Mouse (Mus musculus) heart, adult 2 months (tissue): ENCODE data around the gene Vti1a. TPM values are rescaled to one million over a fixed set of nuclear protein-coding genes. Genes with fewer than 3 reads are reported as not detected.

Experiments used
- DNase-seq, 2 experiments: peaks; one replicate each; pipeline ENCODE4 v3.0.0; 2021
- H3K27ac ChIP-seq: fragments of 200-600 bp; 2 replicates; pipeline ENCODE4 v1.8.1; 2022
- H3K27me3 ChIP-seq: fragments of 200-500 bp; 2 replicates; pipeline ENCODE4 v1.6.1; 2012; ENCODE audit warnings: mild to moderate bottlenecking, low read length, inconsistent platforms, mixed read lengths; ENCODE audit not compliant: control insufficient read depth, insufficient read depth
- H3K36me3 ChIP-seq: fragments of 200-500 bp; 2 replicates; pipeline ENCODE4 v1.6.1; 2012; ENCODE audit warnings: low read length, inconsistent platforms; ENCODE audit not compliant: control insufficient read depth, insufficient read depth
- H3K4me1 ChIP-seq: fragments of 200-500 bp; 2 replicates; pipeline ENCODE4 v1.6.1; 2011; ENCODE audit warnings: low read length; ENCODE audit not compliant: control insufficient read depth, insufficient read depth
- H3K4me3 ChIP-seq: fragments of 200-600 bp; 2 replicates; pipeline ENCODE4 v1.8.1; 2022
- H3K79me2 ChIP-seq: fragments of 200-500 bp; replicated peaks from 2 replicates; pipeline ENCODE4 v1.6.1; 2012; ENCODE audit warnings: mild to moderate bottlenecking, inconsistent platforms, low read length, moderate library complexity, mixed read lengths; ENCODE audit not compliant: control insufficient read depth, insufficient read depth
- H3K9ac ChIP-seq: fragments of 200-500 bp; 2 replicates; pipeline ENCODE4 v1.6.1; 2012; ENCODE audit warnings: low read depth, mild to moderate bottlenecking, control low read depth, inconsistent platforms, low read length, mixed read lengths
- CTCF ChIP-seq: fragments of 200-600 bp; IDR thresholded peaks from 2 replicates; pipeline ENCODE4 v1.8.1; 2022; ENCODE audit warnings: antibody characterized with exemption, mild to moderate bottlenecking, moderate library complexity
- EP300 ChIP-seq: fragments of 200-500 bp; IDR thresholded peaks from 2 replicates; pipeline ENCODE4 v1.6.1; 2011; ENCODE audit warnings: low read depth, low read length, control low read depth; ENCODE audit not compliant: insufficient read depth
- POLR2A ChIP-seq: fragments of 200-500 bp; IDR thresholded peaks from 2 replicates; pipeline ENCODE4 v1.6.1; 2011; ENCODE audit warnings: mild to moderate bottlenecking, low read depth, low read length, control low read depth; ENCODE audit not compliant: insufficient read depth
- WGBS: fragments of 180-500 bp; shearing (Covaris S2); methylation state at CpG from one replicate; pipeline ENCODE4 v1.1.7; 2018; 5-methylcytosine and 5-hydroxymethylcytosine counted together
- intact Hi-C: fragments of 180-260 bp; cut with DNase I; formaldehyde crosslinking; loops from one replicate; pipeline ENCODE4 v1.15.1; 2025
- polyA plus RNA-seq: library from polyadenylated mRNA; depleted of rRNA; stranded (reverse); fragments of >200 nt; gene quantifications from 2 replicates; pipeline ENCODE4 v1.2.3, GENCODE M21; 2012
- total RNA-seq, 2 experiments: library from RNA; stranded (reverse); gene quantifications; 2 replicates each; pipeline ENCODE4 v1.2.3; 2021

Vti1a gene
- total and polyA plus RNA-seq, 3 experiments, result 6.2 to 16.3 (median 15.6) TPM

GRCm38 (mm10) chr19:55608858-55609375 lies 292.8 kb downstream of the Vti1a start:
- H3K79me2 ChIP-seq, result no peaks in the 10 kb centered on the region
- no peaks in the 10 kb centered on the region for H3K36me3 ChIP-seq
- intact Hi-C loops, result no loop called here
- no peak for TF ChIP-seq POLR2A
- no peak for TF ChIP-seq EP300
- no peak for TF ChIP-seq CTCF
- no peak overlapping the region for H3K9ac ChIP-seq
- no peaks in the 10 kb centered on the region for H3K4me1 ChIP-seq
- H3K27ac ChIP-seq, result no peak overlapping the region
- H3K27me3 ChIP-seq, result no peaks in the 10 kb centered on the region
- DNase-seq, result no peak
- whole genome bisulfite sequencing, result 92% methylated on average over 14 of the region's 14 CpGs
- H3K4me3 ChIP-seq, result no peak overlapping the region

DNA sequence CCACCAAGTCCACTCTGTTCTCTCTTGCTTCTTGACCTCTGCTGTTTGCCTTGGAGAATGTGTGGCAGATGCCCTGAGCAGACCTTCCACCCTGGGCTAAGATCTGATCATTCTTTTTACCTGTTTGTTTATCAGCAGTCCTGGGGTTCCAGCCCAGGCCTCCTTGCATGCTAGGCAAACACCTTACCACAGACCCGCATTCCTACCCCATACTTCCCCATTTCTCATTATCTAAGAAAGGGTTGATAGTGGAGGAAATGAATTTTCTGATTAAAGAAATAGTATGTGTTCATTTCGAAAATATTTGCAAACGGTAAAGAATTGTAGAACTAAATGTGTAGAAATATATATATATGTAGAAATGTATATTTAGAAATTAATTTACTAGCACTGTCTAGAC lies 293.7 kb downstream of the Vti1a start:
- H3K36me3 ChIP-seq, result no peaks in the 10 kb centered on the region
- DNase-seq, result no peak
- H3K79me2 ChIP-seq, result no peaks in the 10 kb centered on the region
- H3K4me3 ChIP-seq, result no peak overlapping the region
- no peaks in the 10 kb centered on the region for H3K27me3 ChIP-seq
- no peak for TF ChIP-seq EP300
- TF ChIP-seq CTCF, result no peak
- no peak for TF ChIP-seq POLR2A
- no peaks in the 10 kb centered on the region for H3K4me1 ChIP-seq
- H3K9ac ChIP-seq, result no peak overlapping the region
- WGBS, result 78% methylated on average over 3 of the region's 3 CpGs
- intact Hi-C loops, result no loop called here
- no peak overlapping the region for H3K27ac ChIP-seq

DNA sequence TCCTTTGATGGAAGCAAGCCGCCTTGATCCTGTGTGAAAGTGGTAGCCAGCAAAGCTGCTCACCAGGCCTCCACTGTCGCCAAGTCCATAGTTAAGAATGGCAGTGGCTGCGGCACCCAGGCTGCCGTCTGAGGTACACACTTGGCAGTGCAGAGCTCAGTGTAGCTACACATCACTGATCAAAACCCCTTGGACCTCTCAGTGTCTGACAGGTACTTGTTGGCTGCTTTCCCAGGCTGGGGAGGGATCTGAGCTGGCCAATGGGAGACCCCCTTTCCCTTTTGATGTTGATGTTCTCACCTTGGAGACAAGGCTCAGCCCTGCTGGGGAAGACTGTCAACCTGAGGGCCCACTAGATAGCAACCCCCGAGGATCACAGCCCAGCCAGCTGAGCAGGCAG lies 299.6 kb downstream of the Vti1a start:
- H3K9ac ChIP-seq, result no peak overlapping the region
- intact Hi-C loops, result no loop called here
- H3K36me3 ChIP-seq, result no peaks in the 10 kb centered on the region
- H3K27ac ChIP-seq, result no peak overlapping the region
- no peak overlapping the region for H3K4me3 ChIP-seq
- peaks cover 2% of the 10 kb centered on the region; the same call in 1 of the 2 replicates for H3K4me1 ChIP-seq
- WGBS, result 90% methylated on average over 5 of the region's 5 CpGs
- DNase-seq, result no peak
- no peaks in the 10 kb centered on the region for H3K79me2 ChIP-seq
- no peaks in the 10 kb centered on the region for H3K27me3 ChIP-seq
- TF ChIP-seq POLR2A (no peak), EP300 (no peak)

- intact Hi-C loops, result no loop called here
- no peaks in the 10 kb centered on the region for H3K36me3 ChIP-seq
- 68% methylated on average over 7 of the region's 7 CpGs for WGBS
- no peak overlapping the region for H3K27ac ChIP-seq
- peak in 1 of 2 experiments; percentile 16 for DNase-seq
- H3K4me3 ChIP-seq, result no peak overlapping the region
- H3K9ac ChIP-seq, result no peak overlapping the region
- TF ChIP-seq CTCF (no peak), POLR2A (no peak), EP300 (0 out of 2 replicates have a peak, but pooled peaks have one; percentile 12)
- no peaks in the 10 kb centered on the region for H3K79me2 ChIP-seq
- H3K4me1 ChIP-seq, result peaks cover 2% of the 10 kb centered on the region; the same call in 1 of the 2 replicates
- no peaks in the 10 kb centered on the region for H3K27me3 ChIP-seq
Observed at GRCm38 (mm10) chr19:55616276-55616675, 300.2 kb downstream of the Vti1a start.

DNA sequence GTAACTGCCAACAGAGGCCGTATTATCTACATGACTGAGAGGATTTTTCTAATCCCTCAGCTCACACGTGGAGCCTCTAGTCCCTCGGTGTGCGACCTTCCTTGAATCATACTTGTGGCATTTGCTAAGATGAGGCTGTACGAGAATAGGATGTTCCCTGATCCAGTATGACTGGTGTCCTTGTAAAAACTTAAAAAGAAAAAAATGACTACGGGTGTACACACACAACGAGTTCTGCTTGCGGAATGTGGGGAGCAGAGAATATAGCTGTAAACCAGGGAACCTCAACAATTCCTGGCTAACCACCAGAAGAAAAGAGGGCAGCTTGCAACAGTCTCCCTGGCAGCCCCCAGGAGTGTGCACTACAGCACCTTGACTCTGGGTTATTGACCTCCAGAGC lies 300.8 kb downstream of the Vti1a start:
- H3K9ac ChIP-seq, result no peak overlapping the region
- H3K4me1 ChIP-seq, result peaks cover 2% of the 10 kb centered on the region; the same call in 1 of the 2 replicates
- H3K79me2 ChIP-seq, result no peaks in the 10 kb centered on the region
- TF ChIP-seq CTCF, result no peak
- no peak for TF ChIP-seq EP300
- TF ChIP-seq POLR2A, result no peak
- H3K36me3 ChIP-seq, result no peaks in the 10 kb centered on the region
- no peak overlapping the region for H3K27ac ChIP-seq
- no peak overlapping the region for H3K4me3 ChIP-seq
- no peak for DNase-seq
- WGBS, result 64% methylated on average over 8 of the region's 8 CpGs
- intact Hi-C loops, result no loop called here
- no peaks in the 10 kb centered on the region for H3K27me3 ChIP-seq

DNA sequence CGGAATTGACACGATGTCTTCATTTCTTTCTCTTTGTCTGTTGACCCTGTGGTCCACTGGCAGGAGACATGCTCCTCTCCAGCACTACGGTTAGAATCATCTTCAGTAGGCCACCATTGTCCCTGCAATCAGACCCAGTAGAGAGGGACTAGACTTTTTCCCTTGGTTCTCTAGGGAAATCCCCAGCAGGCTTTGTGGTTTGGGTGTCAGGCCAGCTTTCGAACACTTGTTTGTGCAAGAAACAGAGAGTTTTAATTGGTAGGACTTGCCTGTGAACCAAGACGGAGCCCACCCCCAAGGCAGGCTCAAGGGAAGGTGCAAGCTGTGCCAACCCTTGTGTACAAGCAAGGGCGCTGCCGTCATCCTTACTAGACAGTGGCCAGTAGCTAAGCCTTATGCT lies 302.5 kb downstream of the Vti1a start:
- H3K36me3 ChIP-seq, result no peaks in the 10 kb centered on the region
- no peak for TF ChIP-seq EP300
- TF ChIP-seq CTCF, result no peak
- TF ChIP-seq POLR2A, result no peak
- intact Hi-C loops, result no loop called here

More for the DNA sequence above, 302.5 kb downstream of the Vti1a start:
- H3K27ac ChIP-seq, result no peak overlapping the region
- H3K79me2 ChIP-seq, result no peaks in the 10 kb centered on the region
- no peaks in the 10 kb centered on the region for H3K27me3 ChIP-seq
- no peak overlapping the region for H3K9ac ChIP-seq
- H3K4me1 ChIP-seq, result peaks cover 2% of the 10 kb centered on the region; the same call in 1 of the 2 replicates
- WGBS, result 96% methylated on average over 7 of the region's 7 CpGs
- no peak overlapping the region for H3K4me3 ChIP-seq
- DNase-seq, result no peak
